16 mouse cellular contexts compared by ENCODE assay signal in the genomic region with DNA sequence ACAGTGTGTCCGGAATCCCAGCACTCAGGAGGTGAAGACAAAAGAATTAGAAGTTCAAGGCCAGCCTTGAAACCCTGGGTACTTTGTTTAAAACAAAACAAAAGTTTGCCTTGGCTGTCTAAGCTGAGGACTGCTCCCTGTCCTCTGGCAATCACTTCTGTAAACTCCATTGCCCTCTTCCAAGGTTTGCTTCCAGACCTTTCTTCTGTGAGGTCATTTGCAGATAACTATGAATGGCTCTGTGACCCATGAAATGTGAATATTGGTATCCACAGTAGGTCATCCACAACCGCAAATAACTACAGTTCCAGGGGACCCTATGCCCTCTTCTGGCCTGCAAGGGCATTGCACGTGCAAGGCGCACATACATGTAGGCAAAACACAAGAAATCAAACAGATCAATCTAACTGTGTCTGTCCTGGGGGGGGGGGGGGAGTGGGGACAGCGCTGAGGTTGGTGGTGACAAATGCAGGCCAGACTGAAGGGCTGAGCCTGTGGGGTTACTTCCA. TPM values are rescaled to one million over a fixed set of nuclear protein-coding genes. Genes with fewer than 3 reads are reported as not detected.
DNase-seq lines count a peak whose midpoint lies in the region; ATAC-seq and TF ChIP-seq lines count a peak whose summit lies in the region.
"Had no signal": no experiment of that assay in that cellular context is flagged by ENCODE, and none has a peak within 500 bp of the region (broad histone marks: within the 10 kb centered on the region; RNA-seq: fewer than 3 reads in every experiment).

No protein-coding gene starts in this region.

- no peak overlapping the region for H3K4me2 ChIP-seq in stomach, postnatal 0 days (replicated peaks; ENCODE audit: low read depth)
- H3K4me2 ChIP-seq: embryonic facial prominence, embryonic 15.5 days; forebrain, embryonic 15.5 days; heart, embryonic 12.5 days; hindbrain, embryonic 12.5 days; liver, embryonic 13.5 days had no signal

- ATAC-seq in stomach, postnatal 0 days (ENCODE audit: low FRiP score, low TSS enrichment), result no peak
- ATAC-seq: forebrain, embryonic 15.5 days had no signal

- WGBS in kidney, adult 2 months, result 77% methylated on average over 5 of the region's 5 CpGs
- WGBS in stomach, postnatal 0 days, result 97% methylated on average over 4 of the region's 5 CpGs

- DNase-seq in kidney, adult 2 months, result peak; percentile 44
- no peak for DNase-seq in kidney, adult 11 months
- DNase-seq in lung, postnatal 10 days, result peak; percentile 29
- DNase-seq in lung, postnatal 25 days (ENCODE audit: low spot score), result no peak
- DNase-seq in ES-E14 (ENCODE audit: low read depth, low spot score), result no peak
- DNase-seq in stomach, postnatal 0 days (ENCODE audit: low spot score), result no peak
- DNase-seq in layer of hippocampus, adult 9-11 months, result no peak
- DNase-seq: cerebellum, adult 2 months; gastrocnemius, postnatal 25 days; liver, embryonic 13.5 days; right cerebral cortex, postnatal 14 days; thymus, adult 2 months had no signal

- no peak for TF ChIP-seq EP300 in stomach, postnatal 0 days (optimal IDR thresholded peaks at IDR 0.05)

- H3K36me3 ChIP-seq in kidney, adult 2 months (ENCODE audit: control insufficient read depth, insufficient read depth, low read length), result no peaks in the 10 kb centered on the region
- no peaks in the 10 kb centered on the region; the same call in 1 of the 2 replicates for H3K36me3 ChIP-seq in ES-E14 (ENCODE audit: control insufficient read depth, insufficient read depth, low read length, poor library complexity, severe bottlenecking)
- H3K36me3 ChIP-seq in stomach, postnatal 0 days (ENCODE audit: control insufficient read depth, insufficient read depth, low read length), result no peaks in the 10 kb centered on the region
- H3K36me3 ChIP-seq: embryonic facial prominence, embryonic 15.5 days; forebrain, embryonic 15.5 days; hindbrain, embryonic 12.5 days; liver, embryonic 13.5 days had no signal

- peak overlapping the region; percentile 32; the same call in 1 of the 2 replicates for H3K4me3 ChIP-seq in kidney, adult 2 months (ENCODE audit: insufficient read depth, low read depth, low read length)
- H3K4me3 ChIP-seq in ES-E14 (ENCODE audit: insufficient read depth in 1 of 2, low read depth in 1 of 2, low read length in 2 of 2, poor library complexity in 1 of 2, severe bottlenecking in 1 of 2), result no peak overlapping the region
- H3K4me3 ChIP-seq in stomach, postnatal 0 days (ENCODE audit: low read depth, low read length), result no peak overlapping the region
- H3K4me3 ChIP-seq: embryonic facial prominence, embryonic 15.5 days; forebrain, embryonic 15.5 days; heart, embryonic 12.5 days; hindbrain, embryonic 12.5 days; liver, embryonic 13.5 days had no signal

- peak; percentile 68 for TF ChIP-seq CTCF in kidney, adult 2 months (conservative IDR thresholded peaks at IDR 0.05; ENCODE audit: insufficient read depth, insufficient read length, low read depth, low read length)
- peak; percentile 58 for TF ChIP-seq CTCF in stomach, postnatal 0 days (IDR thresholded peaks at IDR 0.05; ENCODE audit: low read depth)

- in situ Hi-C loops in ES-E14 (cut with MboI; ENCODE audit: low sequenced_read_pairs in 2 of 2, unreplicated experiment in 2 of 2), result no loop called here

- H3K27me3 ChIP-seq in kidney, adult 2 months (replicated peaks; ENCODE audit: control insufficient read depth, insufficient read depth, low read length), result no peaks in the 10 kb centered on the region
- no peaks in the 10 kb centered on the region for H3K27me3 ChIP-seq in stomach, postnatal 0 days (ENCODE audit: control insufficient read depth, insufficient read depth, low read length)
- H3K27me3 ChIP-seq: heart, embryonic 12.5 days had no signal

- H3K9me3 ChIP-seq in ES-E14 (ENCODE audit: control insufficient read depth, insufficient read depth, low read depth, low read length), result no peaks in the 10 kb centered on the region
- no peaks in the 10 kb centered on the region for H3K9me3 ChIP-seq in stomach, postnatal 0 days (ENCODE audit: control insufficient read depth, low read length)
- H3K9me3 ChIP-seq: embryonic facial prominence, embryonic 15.5 days; forebrain, embryonic 15.5 days; hindbrain, embryonic 12.5 days; liver, embryonic 13.5 days had no signal

- H3K27ac ChIP-seq in kidney, adult 2 months (ENCODE audit: insufficient read depth, low read depth, low read length), result no peak overlapping the region
- peak overlapping the region; percentile 7; the same call in 1 of the 2 replicates for H3K27ac ChIP-seq in ES-E14 (ENCODE audit: insufficient read depth, low read depth, low read length, poor library complexity, severe bottlenecking)
- H3K27ac ChIP-seq in stomach, postnatal 0 days (replicated peaks), result no peak overlapping the region
- H3K27ac ChIP-seq: embryonic facial prominence, embryonic 15.5 days; forebrain, embryonic 15.5 days; hindbrain, embryonic 12.5 days; liver, embryonic 13.5 days had no signal

- H3K4me1 ChIP-seq in kidney, adult 2 months (ENCODE audit: control insufficient read depth, insufficient read depth, low read length), result peaks cover 35% of the 10 kb centered on the region
- peaks cover 10 to 31% of the 10 kb centered on the region in 2 experiments for H3K4me1 ChIP-seq in ES-E14 (ENCODE audit: control insufficient read depth in 2 of 2, insufficient read depth in 2 of 2, low read length in 2 of 2, poor library complexity in 1 of 2)
- no peaks in the 10 kb centered on the region; the same call in 1 of the 2 replicates for H3K4me1 ChIP-seq in stomach, postnatal 0 days (replicated peaks; ENCODE audit: control insufficient read depth, insufficient read depth)

- TF ChIP-seq POLR2A in kidney, adult 2 months (IDR thresholded peaks at IDR 0.05; ENCODE audit: low read depth, low read length), result no peak

- no peak overlapping the region for H3K9ac ChIP-seq in ES-E14 (ENCODE audit: insufficient read depth, low read depth, low read length, poor library complexity, severe bottlenecking)
- no peak overlapping the region for H3K9ac ChIP-seq in stomach, postnatal 0 days (ENCODE audit: low read length)
- H3K9ac ChIP-seq: embryonic facial prominence, embryonic 15.5 days; forebrain, embryonic 15.5 days; heart, embryonic 12.5 days; hindbrain, embryonic 12.5 days; liver, embryonic 13.5 days had no signal

TF ChIP-seq in ES-E14, 5 proteins besides CTCF, POLR2A, EP300 and RAD21:
- no peak for TF ChIP-seq CHD2 (IDR thresholded peaks at IDR 0.05; ENCODE audit: low read depth, low read length)
- no peak for TF ChIP-seq HCFC1 (IDR thresholded peaks at IDR 0.05; ENCODE audit: borderline replicate concordance, insufficient read depth, low read length)
- no peak for TF ChIP-seq ZNF384 (IDR thresholded peaks at IDR 0.05; ENCODE audit: low read depth, low read length)
- TF ChIP-seq MAFK (IDR thresholded peaks at IDR 0.05; ENCODE audit: insufficient read depth, low read depth, low read length), result no peak
- TF ChIP-seq ZC3H11A (IDR thresholded peaks at IDR 0.05; ENCODE audit: borderline replicate concordance, low read depth, low read length), result no peak

RNA-seq across cellular contexts. Expression of a gene that starts 5.4 kb away (rescaled TPM):
- 18.9 and 20.8 TPM in 2 replicates for polyA plus RNA-seq in kidney, adult 2 months (2012; rRNA removed)
- total RNA-seq in ES-E14 (2012; rRNA removed), result 2.5 and 4.4 TPM in 2 replicates
- polyA plus RNA-seq in stomach, postnatal 0 days (2015; fragmentation: Nextera tagmentation; extraction: Ambion mirVana), result 4.2 and 5.2 TPM in 2 replicates

RNA-seq across cellular contexts. Expression of a gene that starts 21.3 kb away (rescaled TPM):
- 10.3 and 11.1 TPM in 2 replicates for polyA plus RNA-seq in kidney, adult 2 months (2012; rRNA removed)
- 5.3 and 7.2 TPM in 2 replicates for total RNA-seq in ES-E14 (2012; rRNA removed)
- polyA plus RNA-seq in stomach, postnatal 0 days (2015; fragmentation: Nextera tagmentation; extraction: Ambion mirVana), result 10.2 and 11.4 TPM in 2 replicates

RNA-seq across cellular contexts. Expression of a gene that starts 31.4 kb away (rescaled TPM):
- polyA plus RNA-seq in kidney, adult 2 months (2012; rRNA removed), result 402 and 410 TPM in 2 replicates
- 43.4 and 44.7 TPM in 2 replicates for total RNA-seq in ES-E14 (2012; rRNA removed)
- polyA plus RNA-seq in stomach, postnatal 0 days (2015; fragmentation: Nextera tagmentation; extraction: Ambion mirVana), result 277 and 284 TPM in 2 replicates

RNA-seq across cellular contexts. Expression of a gene that starts 31.6 kb away (rescaled TPM):
- polyA plus RNA-seq in kidney, adult 2 months (2012; rRNA removed), result 31.8 and 34.3 TPM in 2 replicates
- 24.3 and 30.9 TPM in 2 replicates for total RNA-seq in ES-E14 (2012; rRNA removed)
- polyA plus RNA-seq in stomach, postnatal 0 days (2015; fragmentation: Nextera tagmentation; extraction: Ambion mirVana), result 24.9 and 25.5 TPM in 2 replicates

Comparison
In these comparisons a context has a peak if more than half of its experiments do, and no peak if none do; other contexts are left out.
1. DNase-seq: peak in kidney, adult 2 months (single experiment) and lung, postnatal 10 days (single experiment); none in kidney, adult 11 months (single experiment), lung, postnatal 25 days (single experiment), ES-E14 (single experiment), stomach, postnatal 0 days (single experiment) and layer of hippocampus, adult 9-11 months (single experiment).